Mouse (Mus musculus) cerebellum, adult 9-11 months (tissue): ENCODE measurements at regions not wholly inside any gene's neighbourhood (a gene's known extent, or its start where the extent isn't known, plus 50 kb on each side); places are given as distances from the start of the nearest gene placed in this dataset.

Experiments used
- DNase-seq: peaks from one replicate; pipeline ENCODE4 v3.0.0; 2022

- peak; percentile 75 for DNase-seq
Measured at GRCm38 (mm10) chr14:113431220-113431619, 116.8 kb downstream of the Tpm3-rs7 start.

- DNase-seq = no peak
Measured at GRCm38 (mm10) chr14:113442261-113442660, 127.9 kb downstream of the Tpm3-rs7 start.

- DNase-seq = no peak
Measured at GRCm38 (mm10) chr14:113454891-113455290, 140.5 kb downstream of the Tpm3-rs7 start.

- DNase-seq = no peak
Measured at GRCm38 (mm10) chr14:113457514-113457913, 143.1 kb downstream of the Tpm3-rs7 start.

- no peak for DNase-seq
Measured at GRCm38 (mm10) chr14:113469072-113469471, 154.7 kb downstream of the Tpm3-rs7 start.

- peak; percentile 28 for DNase-seq
Measured at GRCm38 (mm10) chr14:113469978-113470377, 155.6 kb downstream of the Tpm3-rs7 start.

GRCm38 (mm10) chr14:113486591-113486990 lies 172.2 kb downstream of the Tpm3-rs7 start:
- no peak for DNase-seq

- DNase-seq = no peak
Measured at GRCm38 (mm10) chr14:113503796-113504195, 189.4 kb downstream of the Tpm3-rs7 start.
